Mouse (Mus musculus): ENCODE results near the gene Ugcg. TPM values are rescaled to one million over a fixed set of nuclear protein-coding genes. Genes with fewer than 3 reads are reported as not detected.

The Ugcg gene
- total RNA-seq (2021) = 10 to 100 TPM; 10.2 to 10.4 TPM
- long read RNA-seq, experiment 1, full-length matches to known transcripts = 2 of 6 reads
- long read RNA-seq, experiment 1, partial matches to known transcripts = 1 of 6 reads
- long read RNA-seq, experiment 1, other reads (novel, unspliced or antisense) = 3 of 6 reads
- long read RNA-seq, experiment 2, full-length matches to known transcripts = 7 of 8 reads
- long read RNA-seq, experiment 2, partial matches to known transcripts = 0 of 8 reads
- long read RNA-seq, experiment 2, other reads (novel, unspliced or antisense) = 1 of 8 reads

- intact Hi-C loops (cut with DNase I; ENCODE audit: low total_unique reads) = loop anchor here (5.0 kb wide), 1 partner anchor 92 kb away; no protein-coding TSS in a partner anchor
- peak; percentile 76 for DNase-seq
Measured at GRCm38 (mm10) chr4:59188802-59189545, at the start of gene Ugcg. Ugcg (plus strand) TSS chr4:59189257.

GRCm38 (mm10) chr4:59149043-59149442, 40.0 kb upstream of the Ugcg start:
- intact Hi-C loops (cut with DNase I; ENCODE audit: low total_unique reads) = no loop called here
- no peak for DNase-seq

DNA sequence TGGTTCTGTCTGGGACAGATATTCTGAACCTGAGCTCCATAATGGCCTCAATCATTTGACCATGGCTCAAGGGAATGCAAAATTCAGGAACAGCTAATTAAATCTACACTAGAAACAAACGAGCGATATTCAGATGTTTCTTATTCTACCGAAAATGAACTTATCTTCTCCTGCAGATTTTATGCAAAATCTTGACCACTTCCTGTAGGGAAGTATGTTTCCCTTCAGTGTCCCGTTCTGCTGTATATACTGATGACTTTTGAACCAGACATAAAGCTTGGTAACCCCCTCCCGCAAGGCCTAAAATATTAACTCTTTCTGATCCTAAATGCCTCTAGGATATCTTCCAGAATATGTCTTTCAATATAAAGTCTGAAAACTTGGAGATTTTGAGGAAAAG, 38.1 kb upstream of the Ugcg start:
- intact Hi-C loops (cut with DNase I; ENCODE audit: low total_unique reads) = no loop called here
- DNase-seq = no peak

- intact Hi-C loops (cut with DNase I; ENCODE audit: low total_unique reads) = no loop called here
- DNase-seq = no peak
Measured at GRCm38 (mm10) chr4:59151953-59152352, 37.1 kb upstream of the Ugcg start.

GRCm38 (mm10) chr4:59156897-59157592, 32.0 kb upstream of the Ugcg start:
- intact Hi-C loops (cut with DNase I; ENCODE audit: low total_unique reads) = no loop called here
- no peak for DNase-seq

- intact Hi-C loops (cut with DNase I; ENCODE audit: low total_unique reads) = no loop called here
- DNase-seq = no peak
Measured at GRCm38 (mm10) chr4:59157654-59158053, 31.4 kb upstream of the Ugcg start.

DNA sequence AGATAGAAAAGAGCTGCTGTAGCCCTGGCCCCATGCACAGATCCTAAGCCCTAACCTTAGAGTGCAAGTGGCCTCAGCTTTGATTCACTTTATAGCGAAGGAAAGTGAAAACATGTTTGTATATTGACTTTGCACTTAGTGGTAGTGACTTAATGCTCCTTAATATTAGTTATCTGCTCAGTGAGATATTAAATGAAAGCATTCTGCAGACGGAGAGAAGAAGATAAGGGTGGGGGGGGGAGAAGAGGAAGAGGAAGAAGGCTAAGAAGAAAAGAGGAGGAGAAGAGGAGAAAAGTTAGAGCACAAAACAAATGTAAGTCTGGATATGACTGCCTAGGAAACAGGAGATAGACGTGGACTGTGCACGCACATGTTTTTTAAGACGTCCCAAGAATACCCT, 28.8 kb upstream of the Ugcg start:
- intact Hi-C loops (cut with DNase I; ENCODE audit: low total_unique reads) = no loop called here
- DNase-seq = no peak

- intact Hi-C loops (cut with DNase I; ENCODE audit: low total_unique reads) = no loop called here
- no peak for DNase-seq
Measured at GRCm38 (mm10) chr4:59160959-59161670, 27.9 kb upstream of the Ugcg start.

- no peak for DNase-seq
- intact Hi-C loops (cut with DNase I; ENCODE audit: low total_unique reads) = no loop called here
Measured at GRCm38 (mm10) chr4:59164034-59164433, 25.0 kb upstream of the Ugcg start.

- intact Hi-C loops (cut with DNase I; ENCODE audit: low total_unique reads) = no loop called here
- DNase-seq = no peak
Measured at GRCm38 (mm10) chr4:59167251-59167847, 21.7 kb upstream of the Ugcg start.

DNA sequence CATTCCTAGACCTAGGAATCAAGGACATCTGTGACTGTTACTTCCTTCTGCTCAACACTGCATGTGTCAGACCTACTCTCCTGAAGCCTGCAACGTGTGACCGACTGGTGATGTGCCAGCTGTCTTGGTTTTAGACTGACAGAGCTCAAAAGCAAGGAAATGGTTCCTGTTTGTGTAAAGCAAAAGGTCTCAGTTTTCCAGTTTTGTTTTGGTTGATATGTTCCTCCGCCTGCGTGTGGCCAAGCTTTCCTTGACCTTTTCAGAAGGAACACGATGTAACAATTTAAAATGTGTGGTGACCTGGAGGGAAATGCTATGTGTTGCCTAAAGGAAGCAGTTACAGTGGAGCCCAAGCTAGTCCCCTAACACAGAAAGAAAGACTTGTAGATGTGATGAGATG, 19.1 kb upstream of the Ugcg start:
- intact Hi-C loops (cut with DNase I; ENCODE audit: low total_unique reads) = no loop called here

DNA sequence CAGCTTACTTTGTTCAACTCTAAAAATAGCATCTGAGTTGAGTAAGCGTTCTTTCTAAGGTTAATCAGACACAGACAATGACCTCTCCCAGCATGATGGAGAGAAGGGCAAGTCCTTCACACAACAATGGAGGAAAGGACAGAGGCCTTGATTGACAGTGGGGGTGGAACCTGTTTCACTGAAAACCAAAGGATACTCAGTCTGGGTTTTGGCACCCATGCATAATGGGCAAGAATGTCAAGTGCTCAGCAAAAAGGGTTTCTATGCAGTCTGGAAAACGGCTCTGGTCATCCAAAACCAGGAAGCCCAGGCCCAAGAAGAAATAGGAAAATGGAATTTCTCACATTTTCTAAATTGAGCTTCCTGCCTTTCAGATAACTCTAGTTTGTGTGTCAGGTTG, 16.4 kb upstream of the Ugcg start:
- DNase-seq = no peak
- intact Hi-C loops (cut with DNase I; ENCODE audit: low total_unique reads) = no loop called here

More for the DNA sequence above, 19.1 kb upstream of the Ugcg start:
- no peak for DNase-seq

- intact Hi-C loops (cut with DNase I; ENCODE audit: low total_unique reads) = no loop called here
- DNase-seq = no peak
Measured at GRCm38 (mm10) chr4:59173181-59173922, 15.7 kb upstream of the Ugcg start.

GRCm38 (mm10) chr4:59175003-59175402, 14.1 kb upstream of the Ugcg start:
- intact Hi-C loops (cut with DNase I; ENCODE audit: low total_unique reads) = no loop called here
- DNase-seq = peak; percentile 6

- DNase-seq = no peak
- intact Hi-C loops (cut with DNase I; ENCODE audit: low total_unique reads) = no loop called here
Measured at GRCm38 (mm10) chr4:59175929-59176328, 13.1 kb upstream of the Ugcg start.

- intact Hi-C loops (cut with DNase I; ENCODE audit: low total_unique reads) = no loop called here
- DNase-seq = no peak
Measured at GRCm38 (mm10) chr4:59177566-59177965, 11.5 kb upstream of the Ugcg start.

- intact Hi-C loops (cut with DNase I; ENCODE audit: low total_unique reads) = no loop called here
Measured at GRCm38 (mm10) chr4:59181320-59182271, 7.5 kb upstream of the Ugcg start.

GRCm38 (mm10) chr4:59185671-59186070, 3.4 kb upstream of the Ugcg start:
- intact Hi-C loops (cut with DNase I; ENCODE audit: low total_unique reads) = loop anchor here (5.0 kb wide), 1 partner anchor 88 kb away; no protein-coding TSS in a partner anchor

More at GRCm38 (mm10) chr4:59181320-59182271, 7.5 kb upstream of the Ugcg start:
- DNase-seq = no peak

More at GRCm38 (mm10) chr4:59185671-59186070, 3.4 kb upstream of the Ugcg start:
- DNase-seq = no peak
